Mouse (Mus musculus) thymus, postnatal 0 days (tissue): Measurements from ENCODE around the gene Frem2. TPM values are rescaled to one million over a fixed set of nuclear protein-coding genes. Genes with fewer than 3 reads are reported as not detected.

Experiments
- DNase-seq: peaks from one replicate; pipeline ENCODE4 v3.0.0-alpha.2; 2015; ENCODE audit warnings: low spot score
- polyA plus RNA-seq: library from polyadenylated mRNA; unstranded; fragments of >200 nt; fragmentation: Nextera tagmentation; extraction: Ambion mirVana; gene quantifications from 2 replicates; pipeline ENCODE4 v1.2.1, GENCODE M21; 2015

The Frem2 gene
- polyA plus RNA-seq, 1 experiment from 2014 or later, result 2.6 TPM

DNA sequence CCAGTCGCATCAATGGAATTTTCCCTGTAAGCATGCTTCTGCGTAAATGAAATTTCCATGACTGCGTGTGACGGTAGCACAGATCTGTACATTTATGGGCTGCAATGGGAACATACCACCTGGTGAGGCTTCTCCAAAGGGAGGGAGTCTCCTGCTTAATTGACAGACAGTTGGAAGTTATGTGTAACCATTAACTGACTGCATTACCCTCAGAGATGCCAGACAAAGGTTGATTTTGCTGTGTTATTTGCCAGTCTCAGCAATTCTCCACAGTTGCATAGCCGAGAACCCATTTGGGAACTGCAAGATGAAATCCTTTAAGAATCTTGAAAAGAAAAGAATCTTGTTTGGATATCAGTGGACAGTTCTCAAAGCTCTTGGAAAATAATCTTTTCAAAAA lies 185.1 kb downstream of the Frem2 start:
- DNase-seq, result no peak

DNA sequence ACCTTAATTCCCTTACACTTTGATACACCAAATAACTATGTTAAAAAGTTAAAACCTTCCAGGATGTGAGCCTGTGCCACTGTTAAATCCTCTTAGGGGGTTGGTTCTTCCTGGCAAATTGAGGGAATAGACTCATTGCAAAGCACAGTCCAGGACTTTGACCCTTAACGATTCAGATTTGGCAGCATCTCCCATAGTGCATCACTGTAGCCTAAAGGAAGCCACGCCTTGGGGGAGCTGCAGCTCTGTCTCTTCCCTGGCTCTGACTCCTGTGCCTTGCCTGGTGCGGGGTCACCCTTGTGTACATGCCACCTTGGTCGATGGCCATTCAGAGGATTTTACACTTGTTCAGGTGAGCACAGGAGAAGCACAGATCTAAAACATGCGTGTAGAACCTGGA lies 187.5 kb downstream of the Frem2 start:
- no peak for DNase-seq

- DNase-seq, result no peak
Measured at GRCm38 (mm10) chr3:53467356-53467755, 189.8 kb downstream of the Frem2 start.

GRCm38 (mm10) chr3:53466481-53466880 lies 190.7 kb downstream of the Frem2 start:
- no peak for DNase-seq

GRCm38 (mm10) chr3:53465330-53465729 lies 191.8 kb downstream of the Frem2 start:
- no peak for DNase-seq

DNA sequence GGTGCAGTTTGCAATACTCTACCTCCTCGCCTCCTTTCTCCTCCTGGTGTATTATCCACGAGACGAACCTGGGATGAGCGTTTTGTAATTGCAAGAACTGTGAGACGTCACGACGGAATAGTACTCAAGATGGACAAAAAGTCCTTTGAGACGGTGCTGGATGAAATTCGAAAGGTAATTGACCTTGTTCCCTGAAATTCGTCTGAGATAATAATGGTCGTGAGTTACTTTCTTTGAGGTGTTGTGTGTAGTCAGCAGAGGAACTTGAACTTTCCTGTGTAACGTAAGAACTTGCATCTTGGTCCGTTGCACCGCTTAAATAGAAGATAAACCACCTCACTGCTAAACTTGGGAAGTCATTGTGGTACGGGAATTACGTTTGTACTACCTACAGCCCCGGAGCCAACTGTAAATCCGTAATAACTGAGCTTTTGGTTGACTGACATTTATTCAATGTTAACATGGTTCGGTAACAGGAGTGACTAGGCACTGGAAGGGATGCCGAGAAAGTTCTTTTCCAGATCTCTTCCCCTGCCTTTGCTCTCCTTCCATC lies 192.9 kb downstream of the Frem2 start:
- DNase-seq, result no peak

Other genes with a start within 250 kb of the Frem2 start
- 6.3 and 6.7 TPM in 2 replicates for gene Nhlrc3, start 194.0 kb downstream of the Frem2 start, polyA plus RNA-seq
- gene Proser1, start 193.7 kb downstream of the Frem2 start, polyA plus RNA-seq, result 12.3 and 19.1 TPM in 2 replicates
- not detected in 2 replicates for gene Stoml3, start 168.7 kb downstream of the Frem2 start, polyA plus RNA-seq
- not detected in 2 replicates for gene Gm10985, start 187.7 kb upstream of the Frem2 start, polyA plus RNA-seq
- 146 and 148 TPM in 2 replicates for gene Ufm1, start 206.5 kb upstream of the Frem2 start, polyA plus RNA-seq